Mouse (Mus musculus) urinary bladder, postnatal 4 days (tissue): ENCODE data around the gene Grik5.
A peak's percentile ranks its signal among the peaks of the same experiment; 100 is the strongest.

Experiments
- DNase-seq, 2 experiments: peaks; one replicate each; pipeline ENCODE4 v3.0.0; 2021 to 2022; ENCODE audit warnings: low spot score in 2 of 2

Gene Grik5

DNA sequence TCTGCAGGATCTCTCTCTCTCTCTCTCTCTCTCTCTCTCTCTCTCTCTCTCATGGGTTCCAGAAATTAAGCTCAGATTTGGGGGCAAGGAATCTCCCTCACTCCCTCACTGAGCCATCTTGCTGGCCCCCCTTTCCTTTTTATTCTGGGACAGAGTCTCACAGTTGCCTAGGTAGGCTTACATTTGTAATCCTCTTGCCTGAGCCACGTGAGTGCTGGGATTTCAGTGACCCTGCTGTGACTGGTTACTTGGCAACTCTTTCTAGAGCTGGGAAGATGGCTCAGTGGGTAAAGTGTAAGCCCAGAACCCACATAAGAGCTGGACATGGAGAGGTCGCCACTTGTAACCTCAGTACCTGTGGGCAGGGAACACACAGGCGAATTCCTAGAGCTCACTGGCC lies 40.6 kb downstream of the Grik5 start:
- no peak for DNase-seq

DNA sequence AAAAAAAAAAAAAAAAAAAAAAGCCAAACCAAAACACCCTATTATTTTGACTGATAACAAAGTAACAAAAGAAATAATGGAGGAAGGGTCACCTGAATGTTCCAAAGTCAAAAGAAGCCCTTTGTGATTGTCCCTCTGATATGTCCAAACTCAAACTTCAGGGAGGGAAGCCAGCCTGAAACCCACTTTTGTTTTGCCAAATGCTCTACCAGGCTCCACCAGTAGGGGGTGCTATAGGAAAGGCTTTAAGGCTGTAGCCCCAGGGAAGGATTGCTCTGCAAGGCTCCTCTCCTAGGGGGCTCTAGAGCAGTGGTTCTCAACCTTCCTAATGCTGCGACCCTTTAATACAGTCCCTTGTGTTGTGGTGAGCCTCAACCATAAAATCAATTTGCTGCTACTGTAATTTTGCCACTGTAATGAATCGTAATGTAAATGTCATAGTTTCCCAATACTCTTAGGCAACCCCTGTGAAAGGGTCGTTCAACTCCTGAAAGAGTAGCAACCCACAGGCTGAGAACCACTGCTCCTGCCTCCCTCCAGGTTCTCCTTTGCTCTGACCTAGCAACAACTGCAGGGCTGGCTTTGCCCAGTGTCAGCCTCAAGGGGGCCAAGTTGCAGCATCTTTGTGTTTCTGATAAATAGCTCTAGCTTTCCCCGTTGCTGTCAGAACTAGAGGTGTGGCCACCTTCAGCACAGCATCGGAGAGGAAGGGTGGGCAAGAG lies 42.0 kb downstream of the Grik5 start:
- peak; percentile 29 to 77 for DNase-seq

DNA sequence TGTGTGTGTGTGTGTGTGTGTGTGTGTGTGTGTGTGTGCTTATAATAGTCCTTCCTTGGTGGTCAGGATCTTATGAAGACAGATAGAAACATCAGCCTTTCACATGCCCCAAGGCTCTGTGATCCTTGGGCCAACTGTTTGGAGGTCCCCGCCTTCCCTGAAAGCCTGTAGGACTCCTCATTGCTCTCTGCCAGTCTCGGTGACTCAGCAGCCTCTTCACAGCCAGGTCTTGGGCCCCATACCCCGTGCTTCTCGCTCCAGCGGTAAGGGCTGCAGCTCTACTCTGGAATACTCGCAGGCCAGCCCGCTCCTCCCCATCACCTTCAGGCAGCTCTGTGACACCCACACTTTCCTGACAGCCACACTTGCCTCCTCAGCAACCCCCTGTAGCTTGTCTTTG lies 45.7 kb downstream of the Grik5 start:
- DNase-seq = no peak

GRCm38 (mm10) chr7:25025855-25026439 lies 46.2 kb downstream of the Grik5 start:
- no peak for DNase-seq

DNA sequence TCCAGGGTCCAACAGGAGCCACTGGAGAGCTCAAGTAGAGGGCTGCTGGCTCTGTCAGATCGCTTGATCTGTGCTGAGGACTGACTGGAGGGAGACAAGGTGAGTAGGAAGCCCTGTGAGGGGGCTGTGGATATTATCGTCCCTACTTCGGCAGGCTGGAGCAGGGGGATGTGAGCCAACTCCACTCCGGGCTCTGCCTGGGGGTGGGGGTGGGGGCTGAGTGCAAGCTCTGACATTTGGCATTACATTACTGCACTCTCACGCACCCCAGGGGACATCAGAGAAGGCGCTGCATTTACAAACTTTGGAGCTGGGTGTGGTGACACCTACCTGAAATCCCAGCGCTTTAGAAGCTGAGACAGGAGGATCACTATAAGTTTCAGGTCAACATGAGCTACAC lies 60.6 kb downstream of the Grik5 start:
- DNase-seq = no peak

GRCm38 (mm10) chr7:25010090-25010913 lies 61.8 kb downstream of the Grik5 start:
- no peak for DNase-seq

DNA sequence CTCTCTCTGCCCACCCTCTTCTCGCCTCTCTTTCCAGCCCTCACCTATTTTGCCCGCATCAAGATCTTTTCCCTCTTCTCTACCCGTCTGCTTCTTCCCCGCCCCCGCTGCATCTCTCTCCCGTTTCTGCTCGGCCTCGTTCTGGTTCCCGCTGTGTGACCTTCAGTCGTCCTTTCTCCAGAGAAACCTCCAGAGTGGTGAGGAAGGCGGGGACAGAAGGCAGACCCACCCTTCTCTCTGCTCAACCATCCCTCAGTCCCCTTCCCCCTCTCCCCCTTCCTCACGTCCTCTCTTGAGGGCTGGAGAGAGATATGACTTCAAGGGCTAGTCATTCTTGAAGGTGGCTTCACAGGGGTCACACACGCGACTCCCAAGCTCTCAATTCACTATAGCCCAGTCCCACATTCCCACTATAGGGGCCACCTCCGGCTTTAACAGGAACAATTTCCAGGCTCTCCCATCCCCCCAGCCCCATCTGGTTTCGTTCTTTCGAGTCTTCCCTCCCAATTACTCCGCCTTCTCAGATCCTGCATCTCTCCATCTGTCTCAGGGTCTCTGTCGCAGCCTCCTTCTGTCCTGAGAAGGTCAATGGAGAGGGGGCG lies 62.9 kb downstream of the Grik5 start:
- DNase-seq = no peak

GRCm38 (mm10) chr7:25008635-25009034 lies 63.5 kb downstream of the Grik5 start:
- peak in 1 of 2 experiments; percentile 34 for DNase-seq

DNA sequence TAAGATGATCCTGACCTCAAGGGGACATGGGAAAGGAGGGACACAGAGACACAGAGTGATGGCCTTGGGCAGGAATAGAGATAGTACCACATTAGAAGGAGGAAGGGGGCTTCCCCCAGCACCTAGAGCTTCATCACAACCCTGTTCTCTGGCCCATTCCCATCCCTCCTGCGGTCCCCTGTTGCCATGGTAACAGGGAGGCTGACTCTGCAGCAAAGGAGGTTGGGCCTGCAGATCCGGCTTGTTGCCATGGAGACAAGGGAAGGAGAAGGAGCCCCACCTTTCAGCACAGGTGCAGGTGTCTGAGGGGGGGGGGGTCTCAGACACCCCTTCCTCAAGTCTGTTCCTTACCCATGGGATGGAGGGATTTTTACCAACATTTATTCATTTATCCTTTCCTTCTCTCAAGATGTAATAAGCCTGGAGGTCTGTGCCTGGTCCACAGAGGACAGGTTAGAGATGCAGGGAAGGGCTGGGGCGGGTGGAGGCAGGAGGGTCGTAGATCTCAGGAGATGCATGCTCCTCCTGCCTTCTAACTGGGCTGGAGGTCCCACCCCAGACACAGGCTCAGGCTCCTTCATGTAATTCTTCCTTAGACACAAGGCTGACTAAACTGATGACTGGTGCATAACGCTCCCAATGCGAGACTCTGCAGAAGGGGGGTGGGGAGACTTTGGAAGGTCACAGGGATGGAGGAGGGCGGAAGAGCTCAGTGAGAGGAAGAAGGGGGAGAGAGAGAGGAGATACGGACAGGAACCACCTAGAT lies 64.4 kb downstream of the Grik5 start:
- DNase-seq = no peak

- no peak for DNase-seq
These were observed 65.4 kb downstream of the Grik5 start for GRCm38 (mm10) chr7:25006586-25007364.

GRCm38 (mm10) chr7:25006171-25006570 lies 66.0 kb downstream of the Grik5 start:
- no peak for DNase-seq

GRCm38 (mm10) chr7:25005421-25006065 lies 66.6 kb downstream of the Grik5 start, which contains the start of gene Atp1a3:
Gene Atp1a3, minus strand, starts transcription at chr7:25005958.
- DNase-seq = no peak

- no peak for DNase-seq
These were observed 67.3 kb downstream of the Grik5 start for GRCm38 (mm10) chr7:25004806-25005205.

- DNase-seq = no peak
These were observed 68.2 kb downstream of the Grik5 start for GRCm38 (mm10) chr7:25003820-25004388.

GRCm38 (mm10) chr7:25003291-25003690 lies 68.9 kb downstream of the Grik5 start:
- DNase-seq = no peak

DNA sequence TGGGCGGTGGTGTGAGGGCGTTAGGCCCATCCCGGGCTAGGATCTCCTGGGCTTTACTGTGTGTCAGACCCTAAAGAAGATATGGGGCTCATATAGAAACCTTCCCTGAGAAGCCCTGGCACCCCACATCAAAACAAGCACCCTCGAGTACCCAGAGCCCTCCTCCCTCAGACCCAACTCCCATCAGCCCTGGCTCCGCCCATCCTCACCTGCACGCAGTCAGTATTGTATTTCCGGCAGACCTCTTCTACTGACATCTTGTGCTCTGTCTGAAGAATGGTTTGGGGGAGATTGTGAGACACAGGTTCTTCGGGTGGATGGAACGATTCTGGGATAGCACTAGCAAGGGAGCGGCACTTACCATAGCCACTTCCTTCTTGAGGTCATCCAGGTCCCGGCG lies 71.4 kb downstream of the Grik5 start:
- no peak for DNase-seq

DNA sequence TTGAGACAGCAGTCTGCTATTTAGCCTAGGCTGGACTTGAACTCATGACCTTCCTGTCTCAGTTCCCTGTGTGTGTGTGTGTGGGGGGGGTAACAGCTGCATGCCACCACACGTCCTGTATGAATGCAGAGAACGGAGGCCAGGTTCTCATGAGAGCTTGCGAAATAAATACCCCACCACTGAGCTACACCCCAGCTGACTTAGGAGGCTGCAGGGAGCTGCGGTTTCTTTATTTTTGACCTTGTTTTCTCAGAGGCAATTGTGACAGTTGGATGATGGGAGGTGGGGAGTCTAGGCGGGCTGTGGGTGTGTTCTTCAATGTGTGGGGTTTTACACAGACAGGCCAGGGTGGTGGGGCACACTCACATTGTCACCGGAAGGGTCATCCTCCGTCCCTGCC lies 71.9 kb downstream of the Grik5 start:
- DNase-seq = no peak

DNA sequence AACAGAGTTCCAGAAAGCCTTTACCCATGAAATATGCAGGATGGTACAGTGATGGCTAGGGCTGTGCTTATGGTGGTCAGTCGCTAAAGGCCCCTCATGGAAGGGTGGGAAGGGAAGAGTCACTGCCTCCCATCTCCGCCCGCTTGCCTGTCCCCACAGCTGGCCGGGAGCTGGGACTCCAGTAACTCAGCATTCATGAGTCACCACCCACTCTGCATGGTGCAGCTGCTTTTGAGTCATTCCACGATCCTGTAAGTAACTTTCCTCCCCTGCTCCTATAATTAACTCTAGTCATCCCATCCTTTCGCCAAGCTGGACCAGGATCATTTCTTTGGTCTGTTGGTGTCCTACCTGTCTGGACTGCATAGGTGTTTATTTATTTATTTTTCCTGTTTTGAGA lies 79.1 kb downstream of the Grik5 start:
- no peak for DNase-seq

DNA sequence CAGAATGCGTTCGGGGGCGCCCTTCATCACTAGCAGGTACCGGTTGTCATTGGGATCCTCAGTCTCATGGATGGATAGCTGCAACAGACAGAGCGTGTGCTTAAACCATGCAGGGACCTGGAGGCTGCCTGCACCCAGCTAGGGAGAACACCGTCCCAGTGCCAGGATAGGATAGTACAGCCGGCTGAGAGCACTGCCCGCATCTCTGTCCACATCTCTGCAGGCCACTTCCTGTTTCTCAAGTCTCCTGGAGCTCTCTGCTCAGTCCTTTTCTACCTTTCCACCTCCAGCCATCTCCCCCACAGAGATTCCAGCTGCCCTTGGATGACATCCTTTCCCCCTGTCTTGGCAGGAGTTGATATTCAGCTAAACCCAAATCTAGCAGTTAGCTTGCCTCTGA lies 81.7 kb downstream of the Grik5 start:
- no peak for DNase-seq

DNA sequence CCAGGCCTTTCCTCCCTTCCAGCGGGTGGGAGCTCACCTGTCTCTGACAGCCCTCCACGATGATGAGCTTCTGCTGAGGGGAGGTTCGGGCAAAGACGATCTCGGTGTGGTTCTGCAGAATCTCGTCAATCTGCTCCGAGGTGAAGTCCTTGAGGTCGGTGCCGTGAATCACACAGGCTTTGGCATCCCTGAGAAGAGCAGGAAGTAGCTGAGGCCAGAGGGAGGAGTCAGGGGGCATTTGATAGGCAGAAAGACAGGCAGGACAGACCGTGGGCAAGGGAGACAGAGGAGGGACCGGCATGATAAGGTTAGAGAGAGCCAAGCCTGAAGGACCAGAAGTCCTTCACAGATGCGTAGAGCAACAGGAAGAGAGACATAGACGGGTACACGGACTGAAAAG lies 84.2 kb downstream of the Grik5 start:
- DNase-seq = no peak
